Mouse (Mus musculus): Measurements from ENCODE around the gene Pnpla8. TPM values are rescaled to one million over a fixed set of nuclear protein-coding genes. Genes with fewer than 3 reads are reported as not detected.

Pnpla8 gene
- total and polyA plus RNA-seq, 3 experiments: 8.0 to 15.9 TPM; not detected in 1

GRCm38 (mm10) chr12:44269311-44269831 is 48.2 kb downstream of the Pnpla8 start:
- DNase-seq (ENCODE audit: low read depth, low spot score): peak; percentile 91
- Histone ChIP-seq H3K9ac (ENCODE audit: control insufficient read depth, low read depth, low read length, poor library complexity, severe bottlenecking) (peak overlapping the region; percentile 86), H3K4me1 (ENCODE audit: control insufficient read depth in 1 of 2, insufficient read depth in 2 of 2, low read length in 2 of 2) (peaks cover 0 to 3% of the 10 kb centered on the region in 2 experiments; a peak in 2 of 4 replicates), H3K27ac (ENCODE audit: control insufficient read depth, low read depth, low read length) (peak overlapping the region; percentile 81), H3K4me3 (ENCODE audit: control insufficient read depth in 1 of 2, insufficient read depth in 1 of 2, low read depth in 2 of 2, low read length in 2 of 2) (peak overlapping the region; percentile 78 to 96), H3K9me3 (replicated peaks; ENCODE audit: insufficient read depth, low read length) (no peaks in the 10 kb centered on the region), H3K27me3 (ENCODE audit: control insufficient read depth in 1 of 2, insufficient read depth in 2 of 2, low read length in 2 of 2) (no peaks in the 10 kb centered on the region), H3K36me3 (ENCODE audit: control insufficient read depth in 1 of 2, insufficient read depth in 2 of 2, low read length in 2 of 2) (peaks cover 0 to 6% of the 10 kb centered on the region in 2 experiments; a peak in 2 of 4 replicates), H3K79me2 (ENCODE audit: control insufficient read depth, insufficient read depth, low read length, poor library complexity) (peaks cover 1% of the 10 kb centered on the region; the same call in 1 of the 2 replicates)
- TF ChIP-seq MYB (IDR thresholded peaks at IDR 0.05; ENCODE audit: low read depth, low read length) (no peak), MEF2A (IDR thresholded peaks at IDR 0.05; ENCODE audit: extremely low read depth, insufficient replicate concordance, low read depth, low read length, poor library complexity, severe bottlenecking) (no peak), NRF1 (IDR thresholded peaks at IDR 0.05; ENCODE audit: insufficient read depth, low read depth, low read length, poor library complexity, severe bottlenecking) (no peak), ETS1 (IDR thresholded peaks at IDR 0.05; ENCODE audit: low read depth, low read length) (no peak), EP300 (IDR thresholded peaks at IDR 0.05; ENCODE audit: low read depth in 1 of 2, low read length in 2 of 2) (no peak), CHD2 (IDR thresholded peaks at IDR 0.05; ENCODE audit: low read length) (no peak), RCOR1 (IDR thresholded peaks at IDR 0.05; ENCODE audit: low read depth, low read length) (no peak), CTCF (IDR thresholded peaks at IDR 0.05 in 2 of 3, conservative IDR thresholded peaks at IDR 0.05 in 1 of 3; ENCODE audit: control insufficient read depth in 1 of 3, insufficient read depth in 1 of 3, low read depth in 2 of 3, low read length in 3 of 3, poor library complexity in 1 of 3, severe bottlenecking in 1 of 3) (no peak), KAT2A (conservative IDR thresholded peaks at IDR 0.05; ENCODE audit: low read depth, low read length) (no peak), POLR2A (IDR thresholded peaks at IDR 0.05; ENCODE audit: control insufficient read depth in 1 of 2, insufficient read depth in 1 of 2, low read depth in 1 of 2, low read length in 2 of 2, poor library complexity in 1 of 2) (no peak), ZKSCAN1 (IDR thresholded peaks at IDR 0.05; ENCODE audit: low read depth, low read length) (no peak), USF2 (IDR thresholded peaks at IDR 0.05; ENCODE audit: borderline replicate concordance in 1 of 2, insufficient read depth in 1 of 2, low read depth in 1 of 2, low read length in 2 of 2) (no peak), GABPA (IDR thresholded peaks at IDR 0.05; ENCODE audit: low read depth, low read length) (no peak), USF1 (IDR thresholded peaks at IDR 0.05; ENCODE audit: low read depth, low read length) (no peak), E2F4 (IDR thresholded peaks at IDR 0.05; ENCODE audit: borderline replicate concordance, low read depth, low read length) (no peak), POLR2AphosphoS2 (IDR thresholded peaks at IDR 0.05; ENCODE audit: low read length) (0 out of 2 replicates have a peak, but pooled peaks have one; percentile 13), NELFE (IDR thresholded peaks at IDR 0.05; ENCODE audit: low read depth, low read length) (no peak), TBP (IDR thresholded peaks at IDR 0.05; ENCODE audit: low read depth, low read length) (peak; percentile 59; the same call in 1 of the 2 replicates), SIN3A (IDR thresholded peaks at IDR 0.05; ENCODE audit: low read length) (peak; percentile 76), RAD21 (IDR thresholded peaks at IDR 0.05; ENCODE audit: low read depth, low read length) (no peak), CHD1 (IDR thresholded peaks at IDR 0.05; ENCODE audit: low read depth, low read length) (no peak), MYC (IDR thresholded peaks at IDR 0.05; ENCODE audit: low read depth, low read length) (no peak), MXI1 (IDR thresholded peaks at IDR 0.05; ENCODE audit: low read depth, low read length) (peak; percentile 79), BHLHE40 (IDR thresholded peaks at IDR 0.05; ENCODE audit: borderline replicate concordance, low read depth, low read length) (no peak), SMC3 (IDR thresholded peaks at IDR 0.05; ENCODE audit: low read depth, low read length) (no peak), ZNF384 (IDR thresholded peaks at IDR 0.05; ENCODE audit: low read depth, low read length) (peak; percentile 86), UBTF (IDR thresholded peaks at IDR 0.05; ENCODE audit: borderline replicate concordance, insufficient read depth, low read depth, low read length) (no peak), HCFC1 (IDR thresholded peaks at IDR 0.05; ENCODE audit: low read depth, low read length) (peak; percentile 50; the same call in 1 of the 2 replicates), MAZ (IDR thresholded peaks at IDR 0.05; ENCODE audit: low read depth, low read length) (no peak), ELF1 (IDR thresholded peaks at IDR 0.05; ENCODE audit: low read depth, low read length) (0 out of 2 replicates have a peak, but pooled peaks have one; percentile 1), POLR2AphosphoS5 (IDR thresholded peaks at IDR 0.05; ENCODE audit: borderline replicate concordance, low read depth, low read length) (no peak), ZC3H11A (IDR thresholded peaks at IDR 0.05; ENCODE audit: low read depth, low read length) (no peak), GATA1 (IDR thresholded peaks at IDR 0.05; ENCODE audit: low read depth, low read length) (no peak), TCF12 (IDR thresholded peaks at IDR 0.05; ENCODE audit: low read depth, low read length) (no peak), JUND (IDR thresholded peaks at IDR 0.05; ENCODE audit: low read depth, low read length) (no peak), MAX (IDR thresholded peaks at IDR 0.05; ENCODE audit: low read length) (no peak; the same call in none of the 2 replicates), TAL1 (IDR thresholded peaks at IDR 0.05; ENCODE audit: low read length) (no peak)
